Mouse (Mus musculus) heart, postnatal 4 days (tissue): ENCODE results near the gene Kcnn3. TPM values are rescaled to one million over a fixed set of nuclear protein-coding genes. Genes with fewer than 3 reads are reported as not detected.
A peak's percentile ranks its signal among the peaks of the same experiment; 100 is the strongest.

Source experiments
- DNase-seq: peaks from one replicate; pipeline ENCODE4 v3.0.0; 2021
- total RNA-seq, 2 experiments: library from RNA; stranded (reverse); gene quantifications; 2 replicates each; pipeline ENCODE4 v1.2.3; 2021

Gene Kcnn3
- total RNA-seq, 2 experiments from 2014 or later: 4.3 to 4.8 TPM

DNA sequence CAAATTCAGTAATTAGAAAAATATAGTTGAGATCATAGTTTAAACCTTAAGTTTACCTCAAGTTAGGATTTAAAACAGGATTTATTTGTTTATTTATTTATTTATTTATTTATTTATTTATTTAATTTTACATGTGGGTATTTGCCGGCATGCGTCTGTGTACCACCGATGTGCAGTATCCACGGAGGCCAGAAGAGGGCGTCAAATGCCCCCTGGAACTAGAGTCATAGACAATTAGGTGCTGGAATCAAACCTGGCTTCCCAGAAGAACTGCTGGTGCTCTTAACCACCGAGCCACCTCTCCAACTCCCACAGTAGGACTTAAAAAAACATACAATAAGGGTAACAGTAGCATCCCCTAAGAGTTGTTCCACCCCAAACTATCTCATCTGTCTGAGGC, 96.9 kb downstream of the Kcnn3 start:
- DNase-seq: no peak

DNA sequence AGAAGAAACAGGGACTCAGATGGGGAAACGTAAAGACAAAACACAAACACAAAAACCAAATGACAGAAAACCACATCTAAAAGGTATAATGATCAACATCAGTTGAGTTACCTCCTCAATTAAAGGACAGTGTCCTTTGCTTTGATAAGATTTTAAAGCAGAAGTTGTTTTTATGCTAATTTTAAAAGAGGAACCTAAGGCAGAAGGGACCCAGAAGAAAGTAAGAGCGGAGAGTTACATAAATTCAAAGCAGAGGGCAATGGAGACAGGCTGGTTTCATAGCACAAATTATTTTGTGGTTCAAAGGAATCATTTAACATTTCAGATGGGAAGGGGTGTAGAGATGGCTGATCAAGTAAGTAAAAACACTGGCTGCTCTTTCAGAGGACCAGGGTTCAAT, 97.4 kb downstream of the Kcnn3 start:
- no peak for DNase-seq

DNA sequence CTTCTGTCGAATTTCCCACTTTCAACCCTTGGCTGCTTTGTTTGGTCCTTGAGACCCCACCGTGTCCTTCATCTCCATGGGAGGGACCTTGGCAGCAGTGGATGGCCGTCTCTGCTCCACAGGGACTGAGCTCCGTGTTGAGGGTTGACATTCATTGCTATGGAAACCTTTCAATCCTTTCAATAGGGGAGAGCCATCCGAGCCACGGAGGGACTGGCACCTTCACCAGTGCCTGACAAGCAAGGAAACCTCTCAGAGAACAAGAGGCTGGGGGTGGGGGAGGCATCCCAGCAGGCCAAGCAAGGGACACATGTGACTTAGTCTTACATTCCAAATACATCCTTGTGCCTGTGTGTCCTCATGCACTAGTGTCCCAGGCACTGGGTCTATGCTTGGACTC, 102.9 kb downstream of the Kcnn3 start:
- no peak for DNase-seq

DNA sequence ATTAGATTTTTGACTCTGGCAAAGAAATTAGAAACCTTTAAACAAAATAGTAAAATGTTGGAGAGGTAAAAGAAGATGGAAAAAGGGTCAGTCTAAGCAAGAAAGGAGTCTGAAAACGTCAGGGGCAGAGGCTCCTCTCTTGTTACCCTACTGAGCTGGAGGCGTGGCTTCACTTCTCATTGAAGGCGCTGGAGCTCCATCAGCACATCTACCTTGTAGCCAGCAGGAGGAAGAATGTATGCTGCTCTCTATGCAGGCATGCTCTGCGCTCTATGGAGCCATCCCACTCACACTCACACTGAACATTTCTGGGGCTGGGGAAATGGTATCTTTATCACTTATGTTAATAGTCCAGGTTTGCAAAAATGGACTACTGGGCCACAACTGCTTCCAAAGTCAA, 103.6 kb downstream of the Kcnn3 start:
- no peak for DNase-seq

DNA sequence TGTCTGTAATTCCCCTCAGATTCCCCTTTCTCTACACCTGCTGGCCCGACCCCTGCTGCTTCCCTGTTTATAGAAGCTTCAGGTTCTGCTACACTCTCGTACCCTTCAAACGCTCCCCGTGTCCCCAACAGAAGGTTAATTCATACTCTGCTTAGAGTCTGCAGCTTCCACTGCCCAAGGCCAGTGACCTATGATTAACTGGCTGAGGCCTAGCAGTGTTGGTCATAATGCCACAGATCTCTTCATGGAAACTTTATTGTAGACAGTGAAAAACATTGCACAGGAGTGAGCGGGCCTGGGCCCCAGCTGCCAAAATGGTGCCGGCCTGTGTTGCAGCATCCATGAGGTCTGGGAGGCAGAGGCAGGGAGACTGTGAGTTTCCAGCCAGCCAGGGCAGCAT, 104.0 kb downstream of the Kcnn3 start:
- DNase-seq: no peak

DNA sequence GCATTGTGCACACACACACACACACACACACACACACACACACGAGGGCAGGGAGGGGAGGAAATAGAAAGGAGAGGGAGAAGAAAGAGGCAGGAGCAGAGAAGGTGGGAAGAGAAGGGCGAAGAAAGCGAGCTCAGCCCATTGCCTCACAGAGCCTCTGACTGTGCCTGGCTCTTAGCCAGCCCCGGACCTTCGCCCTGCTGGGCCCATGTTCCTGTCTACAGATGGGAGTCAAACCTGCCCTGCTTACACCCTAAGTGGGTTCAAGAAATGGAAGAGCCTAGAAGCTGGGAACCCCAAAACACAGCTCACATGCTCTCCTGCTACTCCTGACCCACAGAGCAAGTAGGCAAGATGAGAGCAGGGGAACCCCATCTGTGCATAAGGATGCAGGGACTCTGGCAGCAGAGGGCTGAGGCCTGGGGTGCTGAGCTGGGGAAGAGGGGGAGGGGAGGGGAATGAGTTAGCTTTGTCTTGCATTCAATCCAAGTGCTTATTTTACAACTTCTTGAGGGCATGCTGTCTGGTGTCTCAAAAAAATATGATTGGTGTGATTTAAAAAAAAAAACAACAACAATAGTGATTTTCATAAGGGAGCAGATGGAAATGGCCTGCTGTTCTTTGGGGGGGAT, 105.0 kb downstream of the Kcnn3 start:
- no peak for DNase-seq

DNA sequence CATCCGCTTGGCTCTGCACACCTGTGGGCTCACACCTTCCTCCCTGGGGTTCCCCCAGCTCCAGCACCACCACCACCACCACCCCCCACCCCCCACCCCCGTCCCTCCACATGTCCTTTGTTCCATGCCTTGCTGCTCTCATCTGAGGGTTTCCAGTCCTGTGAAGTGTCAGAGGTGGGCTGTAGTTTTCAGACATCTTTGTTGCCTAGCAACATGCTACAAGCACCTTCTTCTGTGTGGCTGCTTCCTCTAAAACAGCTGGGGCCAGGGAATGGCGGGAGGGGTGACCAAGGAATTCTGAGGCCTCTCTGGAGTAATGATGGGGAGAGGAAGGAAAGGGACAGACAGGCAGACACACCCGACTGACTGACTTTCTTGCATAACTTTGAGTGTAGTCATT, 106.6 kb downstream of the Kcnn3 start:
- DNase-seq: no peak

DNA sequence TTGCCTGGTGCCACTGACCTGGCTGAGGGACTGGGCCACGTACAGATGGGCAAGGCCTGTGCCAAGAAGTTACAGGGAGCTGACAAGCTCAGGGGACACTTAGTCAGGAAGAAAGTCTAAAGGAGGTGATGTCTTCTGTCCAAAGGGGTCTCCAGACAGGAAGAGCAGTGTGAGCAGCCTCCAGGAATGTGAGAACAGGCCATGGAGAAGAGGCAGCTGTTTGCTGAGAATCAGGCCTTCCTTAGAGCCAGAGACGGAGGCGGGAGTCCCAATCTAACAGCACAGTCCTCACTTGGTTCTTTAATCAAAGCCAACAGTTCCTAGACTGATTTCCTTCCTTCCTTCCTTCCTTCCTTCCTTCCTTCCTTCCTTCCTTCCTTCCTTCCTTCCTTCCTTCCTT, 109.8 kb downstream of the Kcnn3 start:
- peak; percentile 46 for DNase-seq

DNA sequence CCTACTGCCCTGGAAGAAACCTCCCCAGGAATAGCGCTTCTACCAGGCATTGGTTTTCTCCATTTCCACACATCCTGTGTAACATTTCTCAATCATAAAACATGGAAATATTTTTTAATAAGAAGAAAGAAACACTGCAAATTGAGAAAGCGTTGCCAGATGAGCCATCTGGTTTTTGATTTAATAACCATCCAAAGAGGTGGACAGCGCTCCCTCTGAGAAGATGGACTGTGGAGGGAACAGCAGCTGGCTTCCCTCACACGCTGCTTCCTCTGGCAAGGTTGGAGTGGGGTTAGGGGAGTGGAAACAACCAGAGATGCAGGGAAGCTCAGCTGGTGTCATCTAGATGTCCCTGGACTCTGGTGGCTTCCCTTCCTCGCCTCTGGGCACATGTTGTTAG, 111.8 kb downstream of the Kcnn3 start:
- peak; percentile 39 for DNase-seq

DNA sequence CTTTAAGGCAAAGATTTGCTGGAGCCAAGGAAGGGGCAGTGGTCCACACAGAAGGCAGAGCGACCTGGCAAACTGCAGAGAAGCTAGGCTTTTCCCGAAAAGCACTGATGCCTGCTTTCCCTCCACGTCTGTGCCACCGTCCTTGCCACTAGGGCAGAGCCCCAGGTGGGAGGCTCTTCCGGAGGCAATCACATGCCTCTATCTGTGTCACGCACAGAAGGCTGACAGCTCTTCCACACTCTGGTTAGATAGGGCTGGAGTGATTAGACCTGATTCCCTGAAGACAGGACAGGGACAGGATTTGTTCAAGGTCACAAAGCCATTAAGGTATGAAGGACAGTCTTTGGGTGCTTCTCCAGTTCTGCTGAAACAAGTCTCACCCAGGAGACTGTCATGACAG, 113.6 kb downstream of the Kcnn3 start:
- no peak for DNase-seq

DNA sequence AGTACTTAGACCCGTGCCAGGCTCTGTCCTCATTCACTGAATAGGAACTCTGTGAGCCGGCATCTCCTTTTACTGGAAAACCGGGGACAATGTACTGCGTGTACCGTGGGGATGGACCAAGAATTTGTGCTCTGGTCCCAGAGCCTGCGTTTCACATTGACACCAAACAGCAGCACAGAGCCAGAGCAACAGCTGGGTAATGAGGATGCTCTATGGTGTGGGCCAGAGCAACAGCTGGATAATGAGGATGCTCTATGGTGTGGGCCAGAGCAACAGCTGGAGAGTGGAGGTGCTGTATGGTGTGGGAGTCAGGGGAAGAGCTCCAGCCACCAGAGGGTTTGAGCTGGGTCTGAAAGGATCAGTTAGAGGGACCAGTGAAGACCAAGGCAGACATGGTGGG, 114.0 kb downstream of the Kcnn3 start:
- DNase-seq: peak; percentile 49

DNA sequence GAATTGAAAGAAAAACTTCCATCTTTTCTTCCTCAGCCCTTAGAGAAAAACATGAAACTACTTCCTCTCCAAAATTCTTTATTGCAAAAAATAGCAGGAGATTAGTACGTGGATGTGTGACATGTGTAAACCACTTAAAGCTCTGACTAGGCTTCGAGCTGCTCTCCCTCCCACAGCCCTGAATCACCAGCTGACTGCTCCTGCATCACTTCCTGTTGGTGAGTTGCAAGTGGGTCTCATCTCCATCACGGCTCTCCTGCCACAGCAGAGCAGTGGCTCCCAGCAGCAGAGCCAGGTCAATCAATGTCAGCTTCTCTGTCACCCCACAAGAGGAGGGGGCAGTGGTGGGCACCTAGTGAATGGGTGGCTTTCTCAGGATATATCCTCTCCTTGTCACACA, 120.8 kb downstream of the Kcnn3 start:
- no peak for DNase-seq

DNA sequence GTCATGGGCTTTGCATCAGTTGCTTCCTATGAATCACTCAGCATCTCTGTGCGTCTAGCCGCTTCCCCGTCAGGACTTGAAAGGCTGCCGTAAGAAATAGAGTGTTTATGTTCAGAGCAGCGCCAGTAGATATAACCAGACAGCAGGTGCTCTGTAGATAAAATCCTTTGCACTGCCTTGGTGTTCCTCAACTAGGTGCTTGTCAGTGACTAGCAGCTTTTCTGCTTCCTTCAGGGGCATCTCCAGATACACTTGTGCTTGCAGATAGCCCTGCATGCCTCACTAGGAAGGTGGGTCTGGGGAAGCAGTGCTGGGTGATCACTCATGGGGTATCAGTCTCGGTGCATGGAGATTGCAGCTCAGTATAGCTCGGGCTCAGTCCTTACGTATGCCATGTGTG, 123.4 kb downstream of the Kcnn3 start:
- DNase-seq: no peak

DNA sequence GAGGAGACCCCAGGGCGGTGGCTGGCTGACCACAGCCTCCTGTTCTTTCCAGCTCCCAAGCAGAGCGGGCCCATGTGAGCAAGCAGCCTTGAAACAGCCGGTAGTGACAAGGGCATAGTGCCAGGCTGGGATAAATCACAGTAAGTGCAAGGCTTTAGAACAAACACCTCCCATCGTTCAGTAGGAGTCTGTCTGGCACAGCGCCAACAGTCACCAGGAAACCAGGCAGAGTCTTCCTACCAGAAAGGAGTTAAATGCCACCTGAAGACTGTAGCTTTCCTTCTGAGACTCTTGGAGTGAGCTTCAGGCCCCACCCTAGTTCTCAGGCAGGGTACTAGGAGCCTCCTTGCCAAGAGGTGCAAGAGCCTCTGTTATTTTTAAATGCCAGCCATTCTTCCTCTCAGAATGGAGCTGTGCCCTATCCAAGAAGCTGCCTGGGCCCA, 126.9 kb downstream of the Kcnn3 start:
- DNase-seq: peak; percentile 75

DNA sequence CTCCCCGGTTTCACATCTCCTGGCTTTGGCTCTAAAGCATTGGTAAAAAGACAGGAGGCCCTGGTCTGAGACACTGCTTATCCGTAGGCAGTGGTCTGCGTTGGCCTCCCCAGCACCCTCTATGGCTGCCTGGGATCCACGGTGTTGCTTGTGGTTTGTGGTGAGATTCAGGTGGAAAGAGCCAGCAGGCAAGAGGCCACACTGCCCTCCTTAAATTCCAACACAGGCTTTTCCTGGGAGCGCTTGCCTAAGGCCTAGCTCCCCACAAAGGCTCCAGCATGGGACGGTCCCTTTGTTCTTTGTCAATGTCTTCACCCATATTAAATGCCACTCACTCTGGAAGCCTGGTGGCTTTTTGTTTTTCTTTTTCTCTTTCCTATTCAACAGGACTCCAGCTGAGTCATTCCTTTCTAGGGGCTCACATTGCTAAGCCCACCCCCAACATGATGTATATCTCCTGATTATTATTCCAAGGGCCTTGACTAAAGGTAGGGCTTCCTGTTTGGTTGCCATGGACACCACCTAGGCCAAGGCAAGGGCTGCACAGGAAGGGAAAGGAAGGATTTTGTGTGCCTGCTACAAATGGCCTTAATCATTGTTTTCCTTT, 127.4 kb downstream of the Kcnn3 start:
- DNase-seq: no peak

DNA sequence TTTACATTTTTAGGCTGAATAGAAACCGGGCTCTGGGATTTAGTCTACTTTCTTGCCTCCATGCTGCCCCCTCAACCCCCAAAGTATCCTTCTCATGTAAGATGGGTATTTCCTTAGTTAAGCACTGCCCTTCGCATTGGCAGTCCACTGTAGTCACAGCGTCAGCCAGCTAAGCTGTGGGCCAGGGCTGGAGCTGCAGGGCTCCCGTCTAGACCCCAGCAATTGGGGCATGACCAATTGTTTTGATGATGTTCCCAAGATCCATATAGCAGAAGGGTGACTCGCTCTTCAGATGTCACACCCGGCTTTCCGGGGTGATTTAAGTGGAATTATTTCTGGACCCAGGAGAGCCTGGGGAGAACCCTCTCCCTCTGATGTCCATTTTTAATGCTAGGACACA, 129.9 kb downstream of the Kcnn3 start:
- no peak for DNase-seq

DNA sequence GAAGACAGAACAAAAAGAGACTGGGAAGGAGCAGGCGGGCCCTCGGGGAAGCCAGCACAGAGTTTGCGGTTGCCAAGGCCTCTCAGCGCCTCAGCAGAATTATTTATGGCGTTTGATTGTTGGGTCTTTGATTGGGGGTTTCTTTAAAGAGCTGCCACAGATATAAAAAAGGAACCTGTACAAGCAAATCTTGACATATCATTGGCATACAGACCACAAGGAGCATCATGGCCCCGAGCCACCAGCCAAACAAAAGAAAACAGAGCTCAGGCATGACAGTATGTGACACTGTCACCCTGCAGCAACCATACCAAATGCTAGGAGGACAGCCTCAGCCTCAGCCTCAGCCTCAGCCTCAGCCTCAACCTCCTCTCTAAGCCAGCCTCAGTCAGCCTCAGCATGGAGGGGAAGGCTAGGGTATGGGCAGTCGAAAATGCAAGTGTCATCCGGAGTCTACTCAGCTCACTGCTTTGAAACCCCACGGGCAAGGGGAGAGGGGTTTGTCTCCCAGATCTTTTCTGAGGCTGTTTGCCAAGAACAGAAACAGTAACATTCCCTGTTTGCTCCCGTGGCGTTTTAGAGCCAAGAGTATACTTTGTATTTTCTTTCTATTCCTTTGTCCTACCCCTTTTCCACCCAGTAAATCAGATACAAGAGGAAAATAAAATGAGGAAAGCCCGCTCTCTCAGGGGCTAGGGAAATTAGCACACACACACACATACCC, 133.4 kb downstream of the Kcnn3 start:
- no peak for DNase-seq

DNA sequence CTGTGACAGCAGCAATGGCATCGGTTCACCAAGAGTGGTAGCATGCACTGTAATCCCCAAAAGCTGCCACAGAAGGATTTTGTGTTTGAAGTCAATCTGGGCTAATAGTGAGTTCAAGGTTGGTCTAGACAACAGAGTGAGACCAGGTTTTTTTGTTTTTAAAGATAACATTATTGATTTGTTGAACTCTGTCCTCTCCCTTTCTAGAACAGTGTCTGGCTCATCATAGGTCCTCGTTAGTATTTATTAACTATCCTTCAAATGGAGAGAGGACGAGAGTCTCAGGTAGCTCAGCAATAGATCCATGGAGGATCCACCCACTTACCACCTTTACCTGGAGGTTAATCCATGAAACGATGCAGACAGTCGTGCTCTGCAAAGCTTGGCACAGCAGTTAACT, 137.1 kb downstream of the Kcnn3 start:
- DNase-seq: no peak

DNA sequence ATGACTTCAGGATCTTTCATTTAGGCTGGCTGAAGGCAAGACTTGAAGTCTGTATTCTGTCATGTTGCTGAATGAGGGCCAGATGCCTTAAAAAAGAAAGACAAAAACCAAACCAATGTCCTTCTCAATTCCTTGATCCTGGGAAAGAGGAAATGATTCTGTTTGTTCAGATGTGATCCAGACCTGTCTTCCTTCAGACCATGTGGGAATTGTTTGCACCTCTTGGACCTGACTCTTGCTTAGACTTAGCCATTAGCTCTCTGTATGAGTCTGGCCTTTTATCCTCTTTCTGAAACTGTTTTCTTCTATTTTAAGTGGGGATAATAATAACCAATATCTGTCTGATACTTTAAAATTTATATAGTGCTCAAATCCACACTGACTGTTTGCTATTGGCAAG, 138.5 kb downstream of the Kcnn3 start:
- no peak for DNase-seq

DNA sequence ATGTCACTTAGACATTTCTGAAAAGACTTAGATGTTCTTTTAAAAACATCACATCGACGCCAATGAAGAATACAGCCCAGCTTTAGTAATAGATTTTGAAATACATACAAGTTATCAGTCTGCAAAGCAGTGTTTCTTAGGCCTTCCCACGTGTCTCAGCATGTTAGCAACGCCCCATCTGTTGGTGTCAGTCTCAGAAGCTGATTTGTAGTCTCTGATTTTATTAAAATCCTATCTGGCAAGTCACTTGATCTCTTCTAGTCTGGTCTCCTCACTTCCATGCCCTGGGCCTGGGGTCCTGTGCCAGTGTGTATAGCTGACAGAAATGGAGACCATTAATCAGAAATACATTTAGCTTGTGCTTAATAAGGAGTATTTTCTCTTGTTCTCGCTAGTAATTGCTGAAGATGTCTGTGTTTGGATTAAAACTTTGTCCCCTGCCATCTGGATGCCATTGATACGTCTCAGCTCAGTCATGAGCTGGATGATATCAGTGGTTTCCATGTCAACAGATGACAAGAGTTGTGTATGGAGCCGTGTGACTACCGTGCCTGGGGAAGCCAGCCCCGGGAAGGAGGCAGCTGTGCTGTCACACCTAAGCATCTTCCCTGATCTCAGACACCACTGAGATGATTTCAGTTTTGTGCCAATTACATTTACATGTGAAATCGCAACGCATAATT, 140.1 kb downstream of the Kcnn3 start:
- DNase-seq: no peak

DNA sequence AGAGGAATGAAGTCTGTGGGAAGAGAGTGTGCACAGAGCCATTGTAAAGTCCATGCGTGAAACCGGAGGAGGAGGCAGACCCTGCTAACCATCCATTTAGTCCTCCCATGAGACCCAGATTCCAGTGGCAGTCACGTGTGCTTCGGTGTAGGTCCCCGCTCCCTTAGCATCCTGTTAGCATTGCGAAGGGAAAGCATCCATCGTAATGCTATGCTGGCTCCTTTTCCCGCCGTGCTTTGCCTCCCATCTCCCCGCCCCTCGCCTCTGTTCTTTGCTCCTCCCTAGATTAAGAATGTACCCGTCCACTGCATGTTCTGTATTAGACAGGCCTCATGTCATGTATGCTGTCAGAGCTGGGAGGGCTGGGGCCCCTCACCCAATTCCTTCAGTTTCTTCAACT, 144.8 kb downstream of the Kcnn3 start:
- no peak for DNase-seq

DNA sequence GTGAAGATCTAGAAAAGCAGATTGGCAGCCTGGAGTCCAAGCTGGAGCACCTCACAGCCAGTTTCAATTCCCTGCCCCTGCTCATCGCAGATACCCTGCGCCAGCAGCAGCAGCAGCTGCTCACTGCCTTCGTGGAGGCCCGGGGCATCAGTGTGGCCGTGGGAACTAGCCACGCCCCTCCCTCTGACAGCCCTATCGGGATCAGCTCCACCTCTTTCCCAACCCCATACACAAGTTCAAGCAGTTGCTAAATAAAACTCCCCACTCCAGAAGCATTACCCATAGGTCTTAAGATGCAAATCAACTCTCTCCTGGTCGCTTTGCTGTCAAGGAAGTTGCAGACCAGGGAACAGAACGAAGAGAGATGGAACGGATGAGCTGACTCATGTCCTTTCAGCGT, 147.2 kb downstream of the Kcnn3 start:
- no peak for DNase-seq

DNA sequence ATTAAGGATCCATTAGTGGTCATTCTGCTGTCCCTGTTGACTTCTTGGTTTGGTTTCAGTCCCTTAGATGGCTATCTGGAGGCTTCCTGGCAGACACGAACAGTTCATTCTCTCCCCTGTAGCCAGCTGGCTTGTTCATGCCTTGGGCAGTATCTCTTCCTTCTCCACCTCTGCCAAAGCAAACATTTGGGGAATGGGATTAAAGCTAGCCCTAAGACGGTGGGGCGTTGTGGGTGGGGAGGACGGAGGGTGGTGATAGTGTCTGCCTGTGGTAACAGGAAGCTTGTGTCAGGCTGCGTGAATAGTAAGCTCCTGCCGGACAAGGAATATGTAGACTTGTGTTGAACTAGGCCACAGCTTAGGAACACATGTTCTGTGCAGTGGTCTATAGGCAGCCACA, 151.4 kb downstream of the Kcnn3 start:
- DNase-seq: peak; percentile 24
